Mouse (Mus musculus): ENCODE results near the gene Prkab2. TPM values are rescaled to one million over a fixed set of nuclear protein-coding genes. Genes with fewer than 3 reads are reported as not detected.

Prkab2 gene
- polyA plus RNA-seq (2015; fragmentation: Nextera tagmentation; extraction: Ambion mirVana): 1.6 TPM in 2 replicates

- H3K9me3 ChIP-seq (replicated peaks): no peaks in the 10 kb centered on the region
- peak within 1 kb of the TSS; percentile 90 for H3K4me3 ChIP-seq (replicated peaks)
- H3K36me3 ChIP-seq (replicated peaks): no peaks in the 10 kb centered on the region
- WGBS (ENCODE audit: insufficient replicate concordance): 2% methylated on average over 51 of the region's 51 CpGs
- peak within 1 kb of the TSS; percentile 67 for H3K9ac ChIP-seq
- H3K4me1 ChIP-seq (replicated peaks): peaks cover 30% of the 10 kb centered on the region
- no peaks in the 10 kb centered on the region for H3K27me3 ChIP-seq
- peak within 1 kb of the TSS; percentile 66 for H3K27ac ChIP-seq (replicated peaks)
- peak within 1 kb of the TSS; percentile 94 for H3K4me2 ChIP-seq
- ATAC-seq (ENCODE audit: insufficient read depth): peak; percentile 97
Observed at GRCm38 (mm10) chr3:97657655-97658411, at the start of gene Prkab2. Prkab2 (plus strand) TSS chr3:97658193.

- ATAC-seq (ENCODE audit: insufficient read depth): peak; percentile 23
- Histone ChIP-seq H3K4me3 (replicated peaks) (peak overlapping the region; percentile 93), H3K4me2 (peak overlapping the region; percentile 93), H3K9ac (peak overlapping the region; percentile 87), H3K36me3 (replicated peaks) (no peaks in the 10 kb centered on the region), H3K27me3 (no peaks in the 10 kb centered on the region), H3K4me1 (replicated peaks) (peaks cover 22% of the 10 kb centered on the region), H3K9me3 (replicated peaks) (no peaks in the 10 kb centered on the region), H3K27ac (replicated peaks) (peak overlapping the region; percentile 85)
- WGBS (ENCODE audit: insufficient replicate concordance): 1% methylated on average over 20 of the region's 20 CpGs
Observed at GRCm38 (mm10) chr3:97609201-97609844, 48.7 kb upstream of the Prkab2 start.

- H3K4me1 ChIP-seq (replicated peaks): peaks cover 24% of the 10 kb centered on the region
- no peaks in the 10 kb centered on the region for H3K9me3 ChIP-seq (replicated peaks)
- no peaks in the 10 kb centered on the region for H3K36me3 ChIP-seq (replicated peaks)
- under 1% methylated on average over 56 of the region's 56 CpGs for WGBS (ENCODE audit: insufficient replicate concordance)
- H3K4me3 ChIP-seq (replicated peaks): peak within 1 kb of the TSS; percentile 93
- peak within 1 kb of the TSS; percentile 85 for H3K27ac ChIP-seq (replicated peaks)
- H3K4me2 ChIP-seq: peak within 1 kb of the TSS; percentile 93
- peak within 1 kb of the TSS; percentile 87 for H3K9ac ChIP-seq
- no peaks in the 10 kb centered on the region for H3K27me3 ChIP-seq
- ATAC-seq (ENCODE audit: insufficient read depth): peak; percentile 92
Observed at GRCm38 (mm10) chr3:97609845-97610410, 48.1 kb upstream of the Prkab2 start, which contains the start of gene Chd1l. Chd1l (minus strand) TSS chr3:97610203.

- H3K4me1 ChIP-seq (replicated peaks): peaks cover 24% of the 10 kb centered on the region
- H3K9me3 ChIP-seq (replicated peaks): no peaks in the 10 kb centered on the region
- no peaks in the 10 kb centered on the region for H3K36me3 ChIP-seq (replicated peaks)
- no peaks in the 10 kb centered on the region for H3K27me3 ChIP-seq
- H3K4me2 ChIP-seq: no peak overlapping the region
- no peak overlapping the region for H3K4me3 ChIP-seq (replicated peaks)
- H3K9ac ChIP-seq: no peak overlapping the region
- WGBS (ENCODE audit: insufficient replicate concordance): 74% methylated on average over 6 of the region's 6 CpGs
- ATAC-seq (ENCODE audit: insufficient read depth): no peak
- no peak overlapping the region for H3K27ac ChIP-seq (replicated peaks)
Observed at GRCm38 (mm10) chr3:97611021-97611420, 47.0 kb upstream of the Prkab2 start.

GRCm38 (mm10) chr3:97615154-97615553, 42.8 kb upstream of the Prkab2 start:
- no peaks in the 10 kb centered on the region for H3K9me3 ChIP-seq (replicated peaks)
- H3K4me1 ChIP-seq (replicated peaks): peaks cover 13% of the 10 kb centered on the region
- no peaks in the 10 kb centered on the region for H3K36me3 ChIP-seq (replicated peaks)
- H3K27ac ChIP-seq (replicated peaks): no peak overlapping the region
- 20% methylated on average over 1 of the region's 1 CpGs for WGBS (ENCODE audit: insufficient replicate concordance)
- H3K4me2 ChIP-seq: no peak overlapping the region
- H3K4me3 ChIP-seq (replicated peaks): no peak overlapping the region
- H3K27me3 ChIP-seq: no peaks in the 10 kb centered on the region
- ATAC-seq (ENCODE audit: insufficient read depth): no peak
- no peak overlapping the region for H3K9ac ChIP-seq

- WGBS (ENCODE audit: insufficient replicate concordance): 57% methylated on average over 4 of the region's 4 CpGs
- Histone ChIP-seq H3K36me3 (replicated peaks) (no peaks in the 10 kb centered on the region), H3K4me1 (replicated peaks) (0 out of 2 replicates have a peak, but pooled peaks cover 8% of the 10 kb centered on the region), H3K4me2 (no peak overlapping the region), H3K27me3 (no peaks in the 10 kb centered on the region), H3K9ac (no peak overlapping the region), H3K4me3 (replicated peaks) (no peak overlapping the region), H3K9me3 (replicated peaks) (no peaks in the 10 kb centered on the region), H3K27ac (replicated peaks) (no peak overlapping the region)
- no peak for ATAC-seq (ENCODE audit: insufficient read depth)
Observed at GRCm38 (mm10) chr3:97615933-97616332, 42.1 kb upstream of the Prkab2 start.

- H3K4me2 ChIP-seq: no peak overlapping the region
- no peaks in the 10 kb centered on the region for H3K27me3 ChIP-seq
- H3K4me3 ChIP-seq (replicated peaks): no peak overlapping the region
- no peaks in the 10 kb centered on the region for H3K9me3 ChIP-seq (replicated peaks)
- no peak for ATAC-seq (ENCODE audit: insufficient read depth)
- 0 out of 2 replicates have a peak, but pooled peaks cover 8% of the 10 kb centered on the region for H3K4me1 ChIP-seq (replicated peaks)
- H3K9ac ChIP-seq: no peak overlapping the region
- 82% methylated on average over 18 of the region's 19 CpGs for WGBS (ENCODE audit: insufficient replicate concordance)
- no peak overlapping the region for H3K27ac ChIP-seq (replicated peaks)
- H3K36me3 ChIP-seq (replicated peaks): no peaks in the 10 kb centered on the region
Observed at GRCm38 (mm10) chr3:97617091-97617825, 40.7 kb upstream of the Prkab2 start.

GRCm38 (mm10) chr3:97617899-97618298, 40.1 kb upstream of the Prkab2 start:
- Histone ChIP-seq H3K9ac (no peak overlapping the region), H3K4me2 (no peak overlapping the region), H3K9me3 (replicated peaks) (no peaks in the 10 kb centered on the region), H3K4me1 (replicated peaks) (0 out of 2 replicates have a peak, but pooled peaks cover 8% of the 10 kb centered on the region), H3K4me3 (replicated peaks) (no peak overlapping the region), H3K36me3 (replicated peaks) (no peaks in the 10 kb centered on the region), H3K27me3 (no peaks in the 10 kb centered on the region), H3K27ac (replicated peaks) (no peak overlapping the region)
- ATAC-seq (ENCODE audit: insufficient read depth): no peak
- 68% methylated on average over 8 of the region's 8 CpGs for WGBS (ENCODE audit: insufficient replicate concordance)

- no peak for ATAC-seq (ENCODE audit: insufficient read depth)
- H3K36me3 ChIP-seq (replicated peaks): no peaks in the 10 kb centered on the region
- H3K4me2 ChIP-seq: no peak overlapping the region
- H3K4me1 ChIP-seq (replicated peaks): 0 out of 2 replicates have a peak, but pooled peaks cover 6% of the 10 kb centered on the region
- H3K27me3 ChIP-seq: no peaks in the 10 kb centered on the region
- WGBS (ENCODE audit: insufficient replicate concordance): 70% methylated on average over 4 of the region's 4 CpGs
- no peaks in the 10 kb centered on the region for H3K9me3 ChIP-seq (replicated peaks)
- H3K9ac ChIP-seq: no peak overlapping the region
- H3K27ac ChIP-seq (replicated peaks): no peak overlapping the region
- no peak overlapping the region for H3K4me3 ChIP-seq (replicated peaks)
Observed at GRCm38 (mm10) chr3:97620657-97621056, 37.3 kb upstream of the Prkab2 start.

GRCm38 (mm10) chr3:97624611-97625010, 33.4 kb upstream of the Prkab2 start:
- Histone ChIP-seq H3K27me3 (no peaks in the 10 kb centered on the region), H3K9me3 (replicated peaks) (no peaks in the 10 kb centered on the region), H3K4me3 (replicated peaks) (no peak overlapping the region), H3K27ac (replicated peaks) (no peak overlapping the region), H3K9ac (no peak overlapping the region), H3K4me1 (replicated peaks) (peaks cover 18% of the 10 kb centered on the region), H3K4me2 (no peak overlapping the region), H3K36me3 (replicated peaks) (no peaks in the 10 kb centered on the region)
- WGBS (ENCODE audit: insufficient replicate concordance): 31% methylated on average over 2 of the region's 2 CpGs
- ATAC-seq (ENCODE audit: insufficient read depth): no peak

All from liver, embryonic 15.5 days (tissue).